Mouse (Mus musculus) MEL (cell line): ENCODE measurements around the gene Gm12166. TPM values are rescaled to one million over a fixed set of nuclear protein-coding genes. Genes with fewer than 3 reads are reported as not detected.
A peak's percentile ranks its signal among the peaks of the same experiment; 100 is the strongest.

Experiments used
- DNase-seq: peaks from one replicate; pipeline ENCODE4 v3.0.0; 2011; ENCODE audit warnings: low read depth, low spot score
- H3K27ac ChIP-seq: 2 replicates; pipeline ENCODE4 v1.5.1; 2012; ENCODE audit warnings: low read depth, mild to moderate bottlenecking, control low read depth, low read length, moderate library complexity; ENCODE audit not compliant: control insufficient read depth
- H3K27me3 ChIP-seq, 2 experiments: fragments of 150-350 bp in 1 of 2; sonication (generic) in 1 of 2; 2 replicates each; pipeline ENCODE4 v1.6.1; 2012; ENCODE audit warnings: low read length in 2 of 2, mild to moderate bottlenecking in 2 of 2, improper control_type of control experiment in 1 of 2, moderate library complexity in 1 of 2; ENCODE audit not compliant: insufficient read depth in 2 of 2, control insufficient read depth in 1 of 2
- H3K36me3 ChIP-seq, 2 experiments: 2 replicates each; pipeline ENCODE4 v1.6.1; 2012 to 2014; ENCODE audit warnings: low read length in 2 of 2, improper control_type of control experiment in 1 of 2, inconsistent platforms in 1 of 2, mild to moderate bottlenecking in 1 of 2; ENCODE audit not compliant: insufficient read depth in 2 of 2, control insufficient read depth in 1 of 2
- H3K4me1 ChIP-seq, 2 experiments: fragments of 150-350 bp in 1 of 2; sonication (generic) in 1 of 2; 2 replicates each; pipeline ENCODE4 v1.6.1; 2012; ENCODE audit warnings: low read length in 2 of 2, improper control_type of control experiment in 1 of 2, mild to moderate bottlenecking in 1 of 2; ENCODE audit not compliant: insufficient read depth in 2 of 2, control insufficient read depth in 1 of 2
- H3K4me3 ChIP-seq, 2 experiments: fragments of 150-350 bp in 1 of 2; sonication (generic) in 1 of 2; 2 replicates each; pipeline ENCODE4 v1.5.1; 2012; ENCODE audit warnings: low read depth in 2 of 2, low read length in 2 of 2, mild to moderate bottlenecking in 2 of 2, moderate library complexity in 2 of 2, control low read depth in 1 of 2, improper control_type of control experiment in 1 of 2; ENCODE audit not compliant: control insufficient read depth in 1 of 2, insufficient read depth in 1 of 2
- H3K79me2 ChIP-seq: 2 replicates; pipeline ENCODE4 v1.6.1; 2012; ENCODE audit warnings: mild to moderate bottlenecking, low read length, moderate library complexity; ENCODE audit not compliant: control insufficient read depth, poor library complexity, insufficient read depth
- H3K9ac ChIP-seq: 2 replicates; pipeline ENCODE4 v1.6.1; 2012; ENCODE audit warnings: low read depth, mild to moderate bottlenecking, control low read depth, low read length, moderate library complexity; ENCODE audit not compliant: control insufficient read depth, poor library complexity, severe bottlenecking
- H3K9me3 ChIP-seq: fragments of 150-350 bp; sonication (generic); replicated peaks from 2 replicates; pipeline ENCODE4 v1.6.1; 2012; ENCODE audit warnings: mild to moderate bottlenecking, low read length, improper control_type of control experiment, moderate library complexity; ENCODE audit not compliant: insufficient read depth
- CHD2 ChIP-seq: IDR thresholded peaks from 2 replicates; pipeline ENCODE4 v1.6.1; 2011; ENCODE audit warnings: low read length, improper control_type of control experiment
- CTCF ChIP-seq, 3 experiments: IDR thresholded peaks in 2 of 3; conservative IDR thresholded peaks in 1 of 3; 2 replicates each; pipeline ENCODE4 v1.5.1; 2011 to 2012; ENCODE audit warnings: low read length in 3 of 3, low read depth in 2 of 3, mild to moderate bottlenecking in 2 of 3, improper control_type of control experiment in 1 of 3, inconsistent platforms in 1 of 3, mixed read lengths in 1 of 3, moderate library complexity in 1 of 3; ENCODE audit not compliant: control insufficient read depth in 1 of 3, insufficient read depth in 1 of 3, poor library complexity in 1 of 3, severe bottlenecking in 1 of 3
- E2F4 ChIP-seq: IDR thresholded peaks from 2 replicates; pipeline ENCODE4 v1.6.1; 2011; ENCODE audit warnings: low read depth, low read length, improper control_type of control experiment, borderline replicate concordance
- ELF1 ChIP-seq: IDR thresholded peaks from 2 replicates; pipeline ENCODE4 v1.6.1; 2014; ENCODE audit warnings: low read depth, mild to moderate bottlenecking, inconsistent platforms, low read length, improper control_type of control experiment, moderate library complexity
- GABPA ChIP-seq: IDR thresholded peaks from 2 replicates; pipeline ENCODE4 v1.6.1; 2012; ENCODE audit warnings: low read depth, mild to moderate bottlenecking, inconsistent platforms, low read length, improper control_type of control experiment, moderate library complexity
- JUND ChIP-seq: IDR thresholded peaks from 2 replicates; pipeline ENCODE4 v1.6.1; 2011; ENCODE audit warnings: low read depth, mild to moderate bottlenecking, improper control_type of control experiment, low read length
- MAFK ChIP-seq: IDR thresholded peaks from 2 replicates; pipeline ENCODE4 v1.6.1; 2011; ENCODE audit warnings: low read depth, mild to moderate bottlenecking, low read length, improper control_type of control experiment, borderline replicate concordance
- MEF2A ChIP-seq: IDR thresholded peaks from 2 replicates; pipeline ENCODE4 v1.6.1; 2014; ENCODE audit warnings: low read depth, mild to moderate bottlenecking, inconsistent platforms, low read length, improper control_type of control experiment; ENCODE audit not compliant: poor library complexity, insufficient replicate concordance, severe bottlenecking; ENCODE audit errors: extremely low read depth
- MXI1 ChIP-seq: IDR thresholded peaks from 2 replicates; pipeline ENCODE4 v1.6.1; 2011; ENCODE audit warnings: mild to moderate bottlenecking, low read depth, low read length, improper control_type of control experiment
- NRF1 ChIP-seq: IDR thresholded peaks from 2 replicates; pipeline ENCODE4 v1.6.1; 2014; ENCODE audit warnings: low read depth, mild to moderate bottlenecking, inconsistent platforms, low read length, improper control_type of control experiment, moderate library complexity; ENCODE audit not compliant: poor library complexity, insufficient read depth, severe bottlenecking
- POLR2A ChIP-seq, 2 experiments: IDR thresholded peaks; 2 replicates each; pipeline ENCODE4 v1.6.1; 2011 to 2012; ENCODE audit warnings: low read length in 2 of 2, mild to moderate bottlenecking in 2 of 2, control low read depth in 1 of 2, improper control_type of control experiment in 1 of 2, low read depth in 1 of 2, moderate library complexity in 1 of 2; ENCODE audit not compliant: control insufficient read depth in 1 of 2, insufficient read depth in 1 of 2, poor library complexity in 1 of 2
- POLR2AphosphoS2 ChIP-seq: IDR thresholded peaks from 2 replicates; pipeline ENCODE4 v1.6.1; 2011; ENCODE audit warnings: low read length, improper control_type of control experiment
- RCOR1 ChIP-seq: IDR thresholded peaks from 2 replicates; pipeline ENCODE4 v1.6.1; 2012; ENCODE audit warnings: low read depth, mild to moderate bottlenecking, inconsistent platforms, low read length, improper control_type of control experiment
- SMC3 ChIP-seq: IDR thresholded peaks from 2 replicates; pipeline ENCODE4 v1.6.1; 2011; ENCODE audit warnings: low read depth, low read length, improper control_type of control experiment
- TAL1 ChIP-seq: IDR thresholded peaks from 2 replicates; pipeline ENCODE4 v1.6.1; 2012; ENCODE audit warnings: mild to moderate bottlenecking, inconsistent platforms, low read length, moderate library complexity, mixed read lengths
- TBP ChIP-seq: IDR thresholded peaks from 2 replicates; pipeline ENCODE4 v1.8.0; 2011; ENCODE audit warnings: low read depth, low read length, improper control_type of control experiment
- TCF12 ChIP-seq: IDR thresholded peaks from 2 replicates; pipeline ENCODE4 v1.6.1; 2014; ENCODE audit warnings: low read depth, mild to moderate bottlenecking, inconsistent platforms, low read length, improper control_type of control experiment, moderate library complexity
- UBTF ChIP-seq: IDR thresholded peaks from 2 replicates; pipeline ENCODE4 v1.6.1; 2012; ENCODE audit warnings: low read depth, mild to moderate bottlenecking, inconsistent platforms, low read length, improper control_type of control experiment, moderate library complexity, borderline replicate concordance; ENCODE audit not compliant: insufficient read depth
- USF2 ChIP-seq, 2 experiments: IDR thresholded peaks; 2 replicates each; pipeline ENCODE4 v1.6.1; 2011 to 2012; ENCODE audit warnings: improper control_type of control experiment in 2 of 2, low read length in 2 of 2, borderline replicate concordance in 1 of 2, inconsistent platforms in 1 of 2, low read depth in 1 of 2, mild to moderate bottlenecking in 1 of 2; ENCODE audit not compliant: insufficient read depth in 1 of 2
- ZNF384 ChIP-seq: IDR thresholded peaks from 2 replicates; pipeline ENCODE4 v1.6.1; 2012; ENCODE audit warnings: low read depth, mild to moderate bottlenecking, inconsistent platforms, low read length, improper control_type of control experiment
- polyA plus RNA-seq, 2 experiments: library from polyadenylated mRNA; stranded (reverse) in 1 of 2; unstranded in 1 of 2; fragments of >175 nt in 1 of 2; fragments of >200 nt in 1 of 2; gene quantifications; 2 replicates each; pipeline versions ENCODE4 v1.2.1 to v1.2.4; 2012; ENCODE audit warnings: low replicate concordance in 2 of 2, low read depth in 1 of 2; ENCODE audit not compliant: insufficient read length in 2 of 2, insufficient read depth in 1 of 2, missing spikeins in 1 of 2
- total RNA-seq: library from RNA; depleted of rRNA; stranded (reverse); fragments of 300-350 nt; gene quantifications from 2 replicates; pipeline ENCODE4 v1.2.3, GENCODE M21; 2012

Gene Gm12166
- total and polyA plus RNA-seq, 3 experiments, result 4.1 to 6.8 TPM; not detected in 1

- H3K27me3 ChIP-seq, result no peaks in the 10 kb centered on the region; a peak in 1 of 4 replicates
- H3K9me3 ChIP-seq, result no peaks in the 10 kb centered on the region
- no peak for DNase-seq
- peaks cover 3 to 4% of the 10 kb centered on the region in 2 experiments; a peak in 3 of 4 replicates for H3K4me1 ChIP-seq
- no peak overlapping the region for H3K4me3 ChIP-seq
- H3K9ac ChIP-seq, result no peak overlapping the region
- no peaks in the 10 kb centered on the region for H3K79me2 ChIP-seq
- TF ChIP-seq POLR2AphosphoS2 (no peak), CTCF (IDR thresholded peaks at IDR 0.05 in 2 of 3, conservative IDR thresholded peaks at IDR 0.05 in 1 of 3; ENCODE audit: control insufficient read depth in 1 of 3, insufficient read depth in 1 of 3, low read depth in 2 of 3, low read length in 3 of 3, poor library complexity in 1 of 3, severe bottlenecking in 1 of 3) (peak; percentile 12 to 63 (median 44); a peak in 5 of 6 replicates), SMC3 (peak; percentile 18; the same call in 1 of the 2 replicates), NRF1 (no peak)
- TF ChIP-seq, all 39 proteins: peak for 2
- H3K27ac ChIP-seq, result no peak overlapping the region
- H3K36me3 ChIP-seq, result peaks cover 0 to 7% of the 10 kb centered on the region in 2 experiments; a peak in 2 of 4 replicates
Measured at GRCm38 (mm10) chr11:46059887-46060650, 7.9 kb upstream of the Gm12166 start.

GRCm38 (mm10) chr11:46058916-46059315 lies 6.8 kb upstream of the Gm12166 start:
- no peaks in the 10 kb centered on the region for H3K9me3 ChIP-seq
- H3K27me3 ChIP-seq, result no peaks in the 10 kb centered on the region
- TF ChIP-seq USF2 (IDR thresholded peaks at IDR 0.05; ENCODE audit: borderline replicate concordance in 1 of 2, insufficient read depth in 1 of 2, low read depth in 1 of 2, low read length in 2 of 2) (no peak), TAL1 (no peak), JUND (no peak), UBTF (no peak), TBP (no peak), MAFK (no peak), E2F4 (no peak), NRF1 (no peak), TCF12 (no peak), CHD2 (no peak), MXI1 (no peak), ZNF384 (no peak), ELF1 (no peak), GABPA (no peak), MEF2A (no peak), RCOR1 (no peak), POLR2A (IDR thresholded peaks at IDR 0.05; ENCODE audit: control insufficient read depth in 1 of 2, insufficient read depth in 1 of 2, low read depth in 1 of 2, low read length in 2 of 2, poor library complexity in 1 of 2) (no peak)

More at GRCm38 (mm10) chr11:46058916-46059315, 6.8 kb upstream of the Gm12166 start:
- H3K4me1 ChIP-seq, result peaks cover 3 to 4% of the 10 kb centered on the region in 2 experiments; a peak in 3 of 4 replicates
- H3K9ac ChIP-seq, result no peak overlapping the region
- no peak overlapping the region for H3K4me3 ChIP-seq
- no peak for DNase-seq
- H3K36me3 ChIP-seq, result peaks cover 0 to 5% of the 10 kb centered on the region in 2 experiments; a peak in 1 of 4 replicates
- no peaks in the 10 kb centered on the region for H3K79me2 ChIP-seq
- H3K27ac ChIP-seq, result no peak overlapping the region
